Mouse (Mus musculus): ENCODE measurements around the gene Gm12830.

DNA sequence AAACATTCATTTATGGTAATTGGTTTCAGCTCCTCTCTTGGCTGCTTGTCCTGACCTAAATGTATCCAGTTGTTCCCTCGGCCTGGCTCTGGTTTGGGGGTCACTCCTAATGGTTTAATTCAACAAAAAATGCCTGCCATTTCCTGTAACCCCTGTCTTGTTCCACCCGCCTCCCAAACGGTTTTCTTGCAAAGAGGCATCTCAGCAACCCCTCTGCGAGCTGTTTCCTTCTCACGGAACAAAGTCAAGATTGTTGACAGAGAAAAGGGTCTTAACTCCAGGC lies 42.1 kb upstream of the Gm12830 start:
- TF ChIP-seq CTCF (IDR thresholded peaks at IDR 0.05; ENCODE audit: low read depth, low read length) (no peak), POLR2A (IDR thresholded peaks at IDR 0.05; ENCODE audit: insufficient read depth, low read length) (no peak)

Data from ES-Bruce4 (cell line).